Mouse (Mus musculus) heart, postnatal 0 days (tissue): ENCODE measurements around the gene Decr2.

Experiments
- CTCF ChIP-seq: IDR thresholded peaks from 2 replicates; pipeline ENCODE4 v1.5.1; 2016; ENCODE audit warnings: antibody characterized with exemption, control low read depth, low read depth
- EP300 ChIP-seq: IDR thresholded peaks from 2 replicates; pipeline ENCODE4 v1.6.1; 2016; ENCODE audit warnings: antibody characterized with exemption, low read depth

- no peak for TF ChIP-seq CTCF
- TF ChIP-seq EP300 = no peak
Observed at GRCm38 (mm10) chr17:26095121-26095740, 5.1 kb upstream of the Decr2 start, which contains the start of gene Nme4.
